Mouse (Mus musculus) embryo, embryonic 11.5 days (tissue): Measurements from ENCODE around the gene Btbd19.

Source experiments
- DNase-seq: peaks from one replicate; pipeline ENCODE4 v3.0.0-alpha.2; 2012; ENCODE audit warnings: low read depth, low spot score

Gene Btbd19

DNA sequence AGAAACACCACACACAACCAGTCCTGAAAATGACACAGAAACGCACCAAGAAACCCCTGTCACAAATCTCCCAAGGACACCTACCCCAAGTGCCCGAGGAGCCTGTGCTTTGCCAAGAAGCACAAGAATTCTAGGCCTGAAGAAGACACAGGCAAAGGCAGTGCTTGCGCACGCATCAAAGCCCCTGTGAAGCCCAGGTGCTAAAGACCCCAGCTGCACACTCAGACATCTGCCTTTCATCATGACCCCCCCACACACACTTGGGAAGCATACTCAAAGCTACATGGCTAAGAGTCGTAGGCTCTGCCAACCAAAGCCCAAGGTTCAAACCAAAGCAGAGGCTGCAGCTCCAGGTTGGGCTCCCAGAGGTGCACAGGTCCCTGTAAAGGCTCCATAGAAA is 9.9 kb downstream of the Btbd19 start:
- DNase-seq, result no peak

DNA sequence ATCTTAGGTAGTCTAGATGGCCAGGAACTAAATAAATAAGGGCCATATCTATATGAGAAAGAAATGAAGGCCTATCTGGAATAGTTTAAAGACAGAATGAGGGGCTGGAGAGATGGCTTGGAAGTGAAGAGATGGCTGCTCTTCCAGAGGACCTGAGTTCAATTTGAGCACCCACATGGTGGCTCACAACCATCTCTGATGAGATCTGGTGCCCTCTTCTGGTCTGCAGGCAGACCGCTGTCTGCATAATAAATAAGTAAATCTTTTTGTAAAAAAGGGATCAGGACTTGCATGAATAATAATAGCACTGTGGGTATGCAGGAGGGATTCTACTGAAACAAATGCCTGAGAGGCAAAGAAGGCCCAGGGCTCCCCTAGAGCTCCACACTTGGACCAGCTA is 12.3 kb downstream of the Btbd19 start:
- no peak for DNase-seq

DNA sequence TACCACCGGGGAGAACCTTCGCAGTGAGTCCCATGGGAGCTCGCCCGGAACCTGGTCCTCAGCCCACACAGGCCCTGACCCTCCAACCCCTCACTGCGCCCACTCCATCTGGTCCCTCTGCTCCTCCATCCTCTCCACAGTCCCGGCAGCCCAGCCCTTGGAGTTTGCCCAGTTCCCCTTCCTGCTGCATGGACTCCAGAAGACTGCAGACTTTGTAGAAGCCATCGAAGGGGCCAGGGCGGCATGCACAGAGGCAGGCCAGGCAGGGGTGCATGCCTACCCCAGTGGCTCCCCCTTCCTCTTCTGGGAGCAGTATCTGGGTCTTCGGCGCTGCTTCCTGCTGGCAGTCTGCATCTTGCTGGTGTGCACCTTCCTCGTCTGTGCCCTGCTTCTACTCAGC is 14.5 kb downstream of the Btbd19 start:
- DNase-seq, result no peak

DNA sequence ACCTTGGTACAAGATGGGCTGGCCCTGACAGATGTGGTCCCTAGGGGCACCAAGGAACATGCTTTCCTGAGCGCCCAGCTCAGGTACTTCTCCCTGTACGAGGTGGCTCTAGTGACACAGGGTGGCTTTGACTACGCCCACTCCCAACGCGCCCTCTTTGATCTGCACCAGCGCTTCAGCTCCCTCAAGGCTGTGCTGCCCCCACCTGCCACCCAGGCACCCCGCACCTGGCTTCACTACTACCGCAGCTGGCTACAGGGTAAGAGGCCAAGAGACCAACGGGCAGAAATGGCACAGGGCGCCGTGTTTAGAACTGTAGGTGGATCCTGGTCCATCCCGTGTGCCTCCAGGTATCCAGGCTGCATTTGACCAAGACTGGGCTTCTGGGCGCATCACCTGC is 15.3 kb downstream of the Btbd19 start:
- no peak for DNase-seq

DNA sequence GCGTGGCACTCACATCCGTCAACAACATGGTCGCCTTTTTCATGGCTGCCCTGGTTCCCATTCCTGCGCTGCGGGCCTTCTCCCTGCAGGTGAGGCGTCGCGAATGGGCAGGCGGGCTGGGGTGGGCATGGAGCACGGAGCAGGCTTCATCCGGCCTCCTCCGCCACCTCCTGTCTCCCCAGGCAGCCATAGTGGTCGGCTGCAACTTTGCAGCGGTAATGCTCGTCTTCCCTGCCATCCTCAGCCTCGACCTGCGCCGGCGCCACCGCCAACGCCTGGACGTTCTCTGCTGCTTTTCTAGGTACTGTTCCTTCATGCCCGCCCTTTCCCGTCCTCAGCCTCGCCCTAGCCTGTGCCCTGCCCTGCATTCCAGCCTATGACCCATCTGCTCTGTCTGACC is 16.2 kb downstream of the Btbd19 start:
- DNase-seq, result no peak

DNA sequence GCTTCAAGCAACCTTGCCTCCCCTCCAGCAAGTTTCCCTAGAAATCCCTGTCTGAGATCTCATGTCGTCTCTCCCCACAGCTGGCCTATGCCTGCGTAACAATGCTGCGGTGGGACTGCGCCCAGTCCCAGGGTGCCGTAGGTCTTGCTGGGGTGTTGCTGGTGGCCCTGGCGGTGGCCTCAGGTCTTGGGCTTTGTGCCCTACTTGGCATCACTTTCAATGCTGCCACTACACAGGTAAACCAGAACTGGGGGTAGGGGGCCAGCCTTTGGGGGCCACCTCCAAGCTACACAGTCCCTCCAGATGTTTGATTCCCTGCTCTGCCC is 17.0 kb downstream of the Btbd19 start:
- no peak for DNase-seq

DNA sequence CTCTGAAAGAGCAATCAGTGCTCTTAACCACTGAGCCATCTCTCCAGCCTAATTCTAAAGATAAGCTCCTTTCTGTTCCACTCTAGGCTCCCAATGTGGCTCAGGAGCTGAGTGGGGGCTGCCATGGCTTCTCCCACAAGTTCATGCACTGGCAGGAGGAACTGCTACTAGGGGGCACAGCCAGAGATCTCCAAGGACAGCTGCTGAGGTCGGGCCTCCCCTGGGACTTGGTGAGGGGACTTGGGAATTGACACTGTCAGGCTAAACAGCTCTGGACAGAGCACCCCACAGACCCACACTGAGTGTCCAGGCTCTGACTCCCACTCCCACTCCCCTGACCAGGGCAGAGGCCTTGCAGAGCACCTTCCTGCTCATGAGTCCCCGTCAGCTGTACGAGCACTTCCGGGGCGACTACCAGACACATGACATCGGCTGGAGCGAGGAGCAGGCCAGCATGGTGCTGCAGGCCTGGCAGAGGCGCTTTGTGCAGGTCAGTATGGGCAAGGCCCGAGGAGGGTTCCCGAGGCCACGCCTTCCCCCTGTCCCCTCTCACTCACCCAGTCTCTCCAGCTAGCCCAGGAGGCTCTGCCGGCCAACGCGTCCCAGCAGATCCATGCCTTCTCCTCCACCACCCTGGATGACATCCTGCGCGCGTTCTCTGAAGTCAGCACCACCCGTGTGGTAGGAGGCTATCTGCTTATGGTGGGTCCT is 17.6 kb downstream of the Btbd19 start:
- no peak for DNase-seq

DNA sequence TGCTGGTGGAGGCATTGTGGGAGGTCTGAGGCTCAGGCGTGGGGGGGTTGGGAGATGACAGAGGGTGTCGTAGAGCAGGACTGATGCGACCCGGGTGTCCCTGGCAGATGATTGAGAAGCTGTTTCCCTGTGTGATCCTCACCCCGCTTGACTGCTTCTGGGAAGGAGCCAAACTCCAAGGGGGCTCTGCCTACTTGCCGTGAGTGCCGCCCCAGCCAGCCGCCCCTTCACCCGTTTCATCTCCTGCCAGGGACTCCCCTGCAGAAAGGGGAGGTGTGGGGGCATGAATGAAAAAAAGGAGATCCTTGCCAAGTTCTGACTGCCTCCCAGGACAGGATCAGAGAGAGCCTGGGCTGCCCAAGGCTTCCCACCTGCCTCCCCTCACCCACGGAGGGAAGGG is 20.4 kb downstream of the Btbd19 start:
- no peak for DNase-seq

DNA sequence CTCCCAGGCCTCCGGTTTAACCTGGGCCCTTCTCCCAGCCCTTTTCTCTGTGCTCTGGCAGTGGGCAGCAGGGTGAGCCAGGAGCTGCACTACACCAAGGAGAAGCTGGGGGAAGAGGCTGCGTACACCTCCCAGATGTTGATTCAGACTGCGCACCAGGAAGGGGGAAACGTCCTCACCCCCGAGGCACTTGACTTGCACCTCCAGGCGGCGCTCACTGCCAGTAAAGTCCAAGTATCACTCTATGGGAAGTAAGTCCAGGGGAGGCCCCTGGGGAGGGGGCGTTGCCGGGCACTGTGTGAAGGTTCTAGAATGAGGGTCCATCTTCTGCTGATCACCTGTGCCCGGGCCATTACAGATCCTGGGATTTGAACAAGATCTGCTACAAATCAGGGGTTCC is 20.9 kb downstream of the Btbd19 start:
- no peak for DNase-seq

DNA sequence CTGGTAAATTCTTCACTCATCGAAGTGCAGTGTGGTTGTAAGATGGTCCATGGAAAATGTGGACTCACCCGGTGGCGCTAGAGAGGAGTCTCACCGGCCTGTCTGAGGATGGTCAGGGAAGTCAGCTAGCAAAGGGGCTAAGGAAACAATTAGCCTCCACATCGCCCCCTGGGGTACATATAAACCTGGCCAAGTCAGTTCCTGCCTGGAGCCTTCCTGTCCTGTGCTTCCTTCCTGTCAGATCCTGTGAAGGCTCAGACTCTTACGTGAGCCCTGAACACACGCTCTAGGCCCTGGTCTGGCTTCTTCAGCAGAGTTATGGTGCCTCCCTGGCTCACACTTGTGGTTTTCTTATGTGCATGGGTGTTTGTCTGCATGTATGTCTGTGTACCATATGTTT is 24.3 kb downstream of the Btbd19 start:
- DNase-seq, result no peak

DNA sequence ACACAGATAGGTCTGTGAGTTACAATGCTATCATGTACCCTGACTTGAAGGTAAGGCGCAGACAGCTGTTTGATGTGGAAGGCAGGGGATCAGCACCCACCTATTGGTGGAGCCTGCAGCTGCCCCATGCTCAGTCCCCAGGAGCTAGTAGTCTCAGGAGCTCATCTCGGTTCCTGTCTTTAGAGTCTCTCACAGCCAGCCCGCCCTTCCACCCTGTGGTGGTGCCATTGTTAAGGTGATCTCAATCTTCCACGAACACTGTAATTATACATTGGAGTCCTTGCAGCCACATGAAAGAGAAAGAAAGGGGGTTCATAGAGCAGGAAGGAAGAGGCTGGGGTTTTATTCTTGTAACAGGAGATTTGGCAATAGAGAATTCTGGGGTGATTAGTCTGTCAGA is 25.5 kb downstream of the Btbd19 start:
- no peak for DNase-seq

DNA sequence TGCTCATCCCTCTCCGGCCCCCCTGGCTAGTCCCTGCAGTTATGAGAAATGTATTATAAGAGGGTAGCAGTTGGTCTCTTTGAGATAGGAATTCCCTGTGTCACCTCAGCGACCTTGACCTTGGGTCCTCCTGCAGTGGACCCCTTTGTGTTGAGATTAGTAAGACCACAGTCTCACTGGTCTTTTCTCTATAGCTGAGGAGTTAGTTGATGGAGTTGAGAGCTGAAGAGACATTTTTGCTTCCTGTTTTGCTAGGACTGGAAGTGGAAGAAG is 26.8 kb downstream of the Btbd19 start:
- DNase-seq, result no peak

DNA sequence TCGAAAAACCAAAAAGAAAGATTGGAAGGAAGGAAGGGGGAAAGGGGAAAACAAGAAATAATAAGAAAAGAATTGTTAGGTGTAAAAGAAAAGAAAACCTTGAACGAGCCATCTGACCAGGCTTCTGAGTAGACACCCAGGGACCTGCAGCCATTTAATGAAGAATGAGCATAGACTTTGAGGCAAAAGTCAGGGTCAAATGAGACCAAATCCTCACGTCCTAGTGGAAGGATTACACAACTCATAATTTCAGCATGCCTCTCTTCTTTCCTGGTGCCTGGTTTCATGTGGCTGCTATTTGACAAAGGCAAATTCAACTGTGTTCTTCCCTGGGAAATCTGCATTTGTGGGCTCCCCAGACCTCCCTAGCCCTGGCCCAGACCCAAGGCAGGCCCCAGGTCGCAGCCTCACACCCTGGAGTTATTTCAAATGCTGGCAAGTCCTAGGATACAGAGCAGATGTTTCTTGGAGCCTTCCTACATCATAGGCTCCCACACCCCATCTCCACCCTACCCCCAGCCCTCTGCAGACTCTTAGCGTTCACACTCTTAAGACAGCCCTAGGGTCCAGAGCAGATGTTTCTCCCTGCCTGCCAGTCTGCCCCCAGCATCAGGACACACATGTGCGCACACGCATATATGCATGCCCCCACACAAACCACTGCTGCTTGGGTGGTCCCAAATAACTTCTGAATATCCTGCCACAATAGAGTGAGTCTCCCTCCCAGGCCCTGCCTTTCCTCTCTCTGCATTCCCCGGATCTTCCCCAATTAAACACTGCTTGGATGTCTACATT is 27.4 kb downstream of the Btbd19 start:
- DNase-seq, result no peak

DNA sequence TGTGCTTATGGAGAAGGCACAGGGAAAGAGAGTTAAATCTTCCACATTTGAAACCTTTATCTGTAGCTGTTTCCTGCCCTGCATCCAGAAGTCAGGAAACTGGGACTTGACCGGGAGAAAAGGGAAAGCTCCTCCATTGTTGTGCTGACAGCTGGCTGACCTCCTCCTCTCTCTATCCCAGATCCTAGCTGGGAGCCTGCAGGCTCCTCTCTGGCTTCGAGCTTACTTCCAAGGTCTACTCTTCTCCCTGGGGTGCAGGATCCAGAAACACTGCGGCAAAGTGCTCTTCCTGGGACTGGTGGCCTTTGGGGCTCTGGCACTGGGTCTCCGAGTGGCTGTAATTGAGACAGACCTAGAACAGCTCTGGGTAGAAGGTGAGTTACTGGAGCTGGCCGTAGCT is 28.9 kb downstream of the Btbd19 start:
- no peak for DNase-seq

DNA sequence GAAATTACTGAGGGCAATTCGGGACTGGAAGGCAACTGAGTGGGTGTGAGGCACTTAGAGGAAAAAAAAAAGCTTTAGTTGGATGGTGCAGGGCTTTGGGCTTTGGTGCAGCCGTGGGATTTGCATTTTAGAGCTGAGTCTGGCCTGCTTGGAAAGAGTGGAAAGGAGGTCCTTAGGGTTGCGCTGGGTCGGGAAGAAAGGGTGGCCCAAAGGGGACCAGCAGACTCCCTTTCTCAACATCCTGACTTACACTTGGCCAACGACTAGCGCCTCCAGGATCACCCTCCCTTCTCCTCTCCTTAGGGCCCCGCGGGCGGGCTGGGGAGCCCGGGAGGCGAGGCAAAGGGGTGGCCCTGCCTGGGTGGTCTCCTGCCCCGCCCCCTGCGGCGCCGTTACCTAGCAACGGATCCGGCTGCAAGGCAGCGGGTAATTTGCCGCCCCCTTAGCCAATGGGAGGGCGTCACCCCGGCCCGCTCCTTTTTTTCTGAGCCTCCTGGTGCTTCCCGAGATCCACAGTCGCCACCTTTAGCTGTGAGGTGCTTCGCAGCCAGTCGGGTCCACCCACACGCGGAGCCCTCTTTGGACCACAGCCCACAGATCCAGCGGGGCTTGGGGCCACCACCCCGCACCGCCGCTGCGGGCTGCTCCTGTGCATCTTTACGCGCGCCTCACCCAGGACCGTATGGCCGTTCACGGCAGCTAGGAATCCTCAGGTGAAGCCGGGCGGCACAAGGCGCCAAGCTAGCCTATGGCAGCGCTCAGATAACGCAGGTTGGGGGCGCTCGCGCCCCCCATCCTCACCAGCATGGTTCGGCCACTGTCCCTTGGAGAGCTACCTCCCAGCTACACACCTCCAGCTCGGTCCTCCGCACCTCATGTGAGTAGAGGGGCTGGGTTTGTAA is 29.7 kb downstream of the Btbd19 start, which contains the start of gene Ptch2:
Gene Ptch2 (plus strand): TSS at position 525 of the 902 bp plus-strand sequence.
- peak; percentile 74 for DNase-seq

DNA sequence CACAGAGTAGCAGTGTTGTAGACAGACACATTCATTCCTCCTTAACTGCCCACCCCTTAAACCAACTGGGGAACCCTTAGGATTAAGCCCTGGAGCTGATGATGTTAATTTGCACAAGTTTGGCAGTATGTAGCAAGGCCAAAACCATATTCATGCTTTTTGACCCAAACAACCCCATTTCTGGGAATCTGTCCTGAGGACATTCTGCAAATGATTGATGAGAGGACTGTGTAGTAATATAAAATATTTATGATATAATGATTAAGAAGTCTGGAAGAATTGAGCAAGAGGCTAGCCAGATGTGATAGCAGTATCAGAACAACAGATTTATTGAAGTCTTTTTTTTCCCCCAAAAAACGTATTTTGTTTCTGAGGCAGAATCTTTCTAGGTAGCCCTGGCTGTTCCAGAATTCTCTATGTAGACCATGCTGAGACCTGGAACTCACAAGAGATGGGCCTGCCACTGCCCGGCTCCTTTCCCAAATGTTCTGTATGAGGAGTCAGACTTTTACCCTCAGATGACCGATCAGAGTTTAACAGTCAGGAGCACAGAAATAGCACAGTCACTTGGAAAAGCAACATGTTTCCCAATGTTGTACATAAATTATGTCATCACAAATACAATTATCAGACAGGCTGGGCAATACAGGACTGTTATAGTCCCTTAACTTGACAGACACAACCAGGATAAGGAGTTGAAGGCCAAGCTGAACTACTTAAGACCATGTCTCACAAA is 30.7 kb downstream of the Btbd19 start:
- no peak for DNase-seq

DNA sequence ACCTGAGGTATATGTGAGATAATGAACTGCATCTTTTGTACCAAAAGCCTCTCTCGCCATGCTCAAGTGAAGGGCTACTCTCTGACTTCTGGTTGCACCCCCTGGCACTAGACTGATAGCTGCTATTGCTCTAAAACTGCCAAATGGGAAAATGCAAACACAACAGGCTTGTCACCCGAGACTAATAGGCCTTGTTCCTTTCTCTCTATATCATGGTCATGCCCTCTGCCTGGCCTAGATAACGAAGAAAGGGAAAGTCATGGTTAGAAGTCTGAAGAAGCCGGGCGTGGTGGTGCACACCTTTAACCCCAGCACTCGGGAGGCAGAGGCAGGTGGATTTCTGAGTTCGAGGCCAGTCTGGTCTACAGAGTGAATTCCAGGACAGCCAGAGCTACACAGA is 34.9 kb downstream of the Btbd19 start:
- no peak for DNase-seq

DNA sequence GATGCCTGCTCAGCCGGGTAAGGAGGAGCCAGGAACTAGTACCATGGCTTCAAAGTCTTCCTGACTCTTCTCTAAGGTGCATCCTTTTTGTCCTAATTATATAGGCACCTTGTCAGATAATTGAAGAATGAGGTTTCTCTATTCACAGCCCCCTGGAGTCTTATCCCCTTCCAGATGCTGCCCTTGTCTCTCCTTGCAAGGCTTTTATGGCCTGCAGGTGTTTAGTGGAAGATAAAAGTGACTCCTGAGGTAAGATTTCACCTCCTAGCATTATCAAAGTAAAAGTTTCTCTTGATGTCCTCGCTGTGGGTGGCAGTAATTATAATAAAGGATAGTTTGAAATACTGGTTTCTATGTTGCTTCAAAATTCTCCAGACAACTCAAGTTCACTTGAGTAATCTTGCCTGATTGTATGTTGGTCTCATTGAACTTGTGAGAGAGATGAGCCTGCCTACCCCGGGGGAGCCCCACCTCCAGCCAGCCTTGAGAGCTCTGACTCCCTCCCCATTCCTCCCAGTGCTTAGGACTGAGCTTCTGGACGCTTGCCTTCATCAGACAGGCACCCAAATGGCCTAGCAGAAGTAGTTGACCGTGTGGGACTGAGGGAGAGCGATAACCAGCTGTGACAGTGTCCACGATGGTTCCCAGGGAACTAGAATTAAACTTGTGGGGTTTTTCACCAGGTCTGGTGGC is 37.4 kb downstream of the Btbd19 start:
- DNase-seq, result no peak

DNA sequence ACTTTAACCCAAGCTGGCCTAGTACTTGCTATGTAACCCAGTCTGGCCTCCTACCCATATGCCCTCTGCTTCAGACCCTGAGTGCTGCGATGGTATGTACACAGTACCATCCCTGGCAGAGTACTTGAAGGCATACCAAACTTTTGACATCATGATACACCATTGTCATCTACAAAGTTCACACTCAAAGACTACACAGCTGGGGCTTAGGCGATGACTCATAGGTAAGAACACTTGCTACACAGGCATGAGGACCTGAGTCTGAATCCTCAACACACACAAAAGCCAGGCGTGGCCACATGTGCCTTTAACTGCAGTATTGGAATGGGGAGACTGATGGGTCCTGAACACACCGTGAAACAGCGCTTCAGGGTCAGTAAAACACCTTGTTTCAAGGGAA is 54.3 kb downstream of the Btbd19 start:
- DNase-seq, result no peak

DNA sequence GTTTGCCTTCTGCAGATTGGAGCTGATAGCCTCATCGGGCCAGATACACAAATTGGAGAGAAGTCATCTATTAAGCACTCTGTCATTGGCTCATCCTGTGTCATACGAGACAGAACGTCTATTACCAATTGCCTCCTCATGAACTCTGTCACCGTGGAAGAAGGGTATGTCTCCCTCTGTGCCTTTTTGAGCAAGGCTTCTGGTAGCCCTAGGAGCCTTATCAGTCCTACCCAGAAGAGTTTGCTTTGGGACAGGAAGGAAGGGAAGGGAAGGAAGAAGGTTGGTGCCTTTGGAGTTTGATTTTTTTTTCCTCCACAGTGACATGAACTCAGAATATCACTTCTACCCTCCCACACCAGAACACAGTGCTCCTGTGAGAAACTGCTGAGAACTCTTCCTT is 54.9 kb downstream of the Btbd19 start:
- no peak for DNase-seq

DNA sequence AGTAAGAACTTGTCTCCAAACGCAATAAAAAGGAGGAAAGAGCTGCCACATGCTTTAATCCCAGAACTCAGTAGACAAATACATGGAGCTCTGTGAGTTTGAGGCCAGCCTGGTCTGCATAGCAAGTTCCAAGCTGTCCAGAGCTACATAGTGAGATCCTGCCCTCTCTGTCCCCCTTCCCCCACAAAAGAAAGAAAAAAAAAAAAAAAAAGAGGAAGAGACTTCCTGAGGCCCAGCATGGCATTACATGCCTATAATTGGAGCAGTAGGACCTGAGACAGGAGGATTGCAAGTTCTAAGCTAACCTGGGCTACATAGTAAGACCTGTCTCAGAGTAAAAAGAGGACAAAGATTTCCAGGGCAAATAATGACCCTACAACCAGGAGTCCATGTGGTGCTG is 55.9 kb downstream of the Btbd19 start:
- DNase-seq, result no peak
